Mouse (Mus musculus) E14TG2a.4 (cell line): ENCODE data around the gene Sfxn1.

ENCODE experiments used
- CTCF ChIP-seq: conservative IDR thresholded peaks from 2 replicates; pipeline ENCODE4 v1.5.1; 2014; ENCODE audit warnings: low read length
- NANOG ChIP-seq: IDR thresholded peaks from 2 replicates; pipeline ENCODE4 v1.6.1; 2014; ENCODE audit warnings: borderline replicate concordance, low read length, mixed read lengths

GRCm38 (mm10) chr13:54097797-54098196 lies 26.1 kb downstream of the Sfxn1 start:
- TF ChIP-seq CTCF (no peak), NANOG (no peak)
